ENCODE assay signal across 28 mouse cellular contexts in the genomic region with DNA sequence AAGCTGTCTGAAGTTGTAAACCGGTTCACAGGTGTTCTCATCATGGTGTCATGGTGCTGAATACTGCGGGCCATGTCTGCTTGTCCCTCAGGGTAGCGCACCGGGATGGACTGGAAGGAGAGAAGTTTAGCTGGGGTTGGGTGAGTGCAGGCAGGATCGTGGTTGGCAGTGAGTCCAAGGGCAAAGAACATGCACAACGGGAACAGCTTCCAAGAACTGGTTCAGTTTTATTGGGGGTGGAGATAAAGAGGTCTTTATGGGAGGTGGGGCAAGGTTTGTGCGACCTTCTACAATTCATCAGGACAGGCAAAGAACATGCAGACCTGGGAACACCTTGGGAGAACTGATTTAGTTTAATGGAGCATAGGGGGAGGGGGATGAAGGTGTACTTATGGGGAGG. TPM values are rescaled to one million over a fixed set of nuclear protein-coding genes. Genes with fewer than 3 reads are reported as not detected.
A peak's percentile ranks its signal among the peaks of the same experiment; 100 is the strongest.
DNase-seq lines count a peak whose midpoint lies in the region; ATAC-seq and TF ChIP-seq lines count a peak whose summit lies in the region.
"Had no signal": no experiment of that assay in that cellular context is flagged by ENCODE, and none has a peak within 500 bp of the region (broad histone marks: within the 10 kb centered on the region; RNA-seq: fewer than 3 reads in every experiment).

No protein-coding gene starts in this region.

- H3K4me1 ChIP-seq in intestine, embryonic 14.5 days (replicated peaks; ENCODE audit: control insufficient read depth, insufficient read depth, low read length): no peaks in the 10 kb centered on the region
- no peaks in the 10 kb centered on the region for H3K4me1 ChIP-seq in intestine, postnatal 0 days (replicated peaks; ENCODE audit: control insufficient read depth, insufficient read depth, low read length)
- H3K4me1 ChIP-seq in hindbrain, embryonic 13.5 days (replicated peaks): no peaks in the 10 kb centered on the region
- H3K4me1 ChIP-seq: embryonic facial prominence, embryonic 10.5 days; embryonic facial prominence, embryonic 13.5 days; forebrain, embryonic 12.5 days; forebrain, embryonic 15.5 days; heart, embryonic 10.5 days; heart, embryonic 13.5 days; hindbrain, embryonic 12.5 days had no signal

- no peak overlapping the region for H3K27ac ChIP-seq in intestine, embryonic 14.5 days (ENCODE audit: low read depth)
- peak overlapping the region; percentile 41 for H3K27ac ChIP-seq in intestine, postnatal 0 days (ENCODE audit: low read depth, low read length)
- H3K27ac ChIP-seq in hindbrain, embryonic 13.5 days: no peak overlapping the region
- H3K27ac ChIP-seq: embryonic facial prominence, embryonic 10.5 days; embryonic facial prominence, embryonic 13.5 days; forebrain, embryonic 12.5 days; forebrain, embryonic 15.5 days; heart, adult 2 months; heart, embryonic 10.5 days; heart, embryonic 13.5 days; hindbrain, embryonic 12.5 days had no signal

- 0 out of 2 replicates have a peak, but pooled peaks have one; percentile 8 for ATAC-seq in intestine, embryonic 14.5 days (replicated peaks; ENCODE audit: low FRiP score, low TSS enrichment, low read depth)
- peak; percentile 92 for ATAC-seq in intestine, postnatal 0 days
- no peak for ATAC-seq in hindbrain, embryonic 13.5 days (ENCODE audit: low FRiP score)
- ATAC-seq: forebrain, embryonic 15.5 days; hindbrain, embryonic 16.5 days; Patski had no signal

- H3K9me3 ChIP-seq in intestine, embryonic 14.5 days (ENCODE audit: control insufficient read depth, low read length): no peaks in the 10 kb centered on the region
- no peaks in the 10 kb centered on the region for H3K9me3 ChIP-seq in intestine, postnatal 0 days (ENCODE audit: control insufficient read depth)
- H3K9me3 ChIP-seq in hindbrain, embryonic 13.5 days: no peaks in the 10 kb centered on the region
- H3K9me3 ChIP-seq: embryonic facial prominence, embryonic 10.5 days; embryonic facial prominence, embryonic 13.5 days; forebrain, embryonic 12.5 days; forebrain, embryonic 15.5 days; G1E; heart, embryonic 10.5 days; heart, embryonic 13.5 days; hindbrain, embryonic 12.5 days had no signal

- H3K9ac ChIP-seq in intestine, embryonic 14.5 days (ENCODE audit: low read length): no peak overlapping the region
- no peak overlapping the region for H3K9ac ChIP-seq in intestine, postnatal 0 days (ENCODE audit: low read depth, low read length)
- no peak overlapping the region for H3K9ac ChIP-seq in hindbrain, embryonic 13.5 days
- H3K9ac ChIP-seq: embryonic facial prominence, embryonic 13.5 days; forebrain, embryonic 12.5 days; forebrain, embryonic 15.5 days; heart, embryonic 13.5 days; hindbrain, embryonic 12.5 days had no signal

- H3K4me3 ChIP-seq in intestine, embryonic 14.5 days (ENCODE audit: low read depth, low read length): no peak overlapping the region
- H3K4me3 ChIP-seq in intestine, postnatal 0 days (ENCODE audit: low read depth, low read length): no peak overlapping the region
- H3K4me3 ChIP-seq in hindbrain, embryonic 13.5 days: no peak overlapping the region
- H3K4me3 ChIP-seq: embryonic facial prominence, embryonic 10.5 days; embryonic facial prominence, embryonic 13.5 days; erythroblast, embryonic 14.5 days; forebrain, embryonic 12.5 days; forebrain, embryonic 15.5 days; heart, adult 2 months; heart, embryonic 10.5 days; heart, embryonic 13.5 days; hindbrain, embryonic 12.5 days had no signal

- intact Hi-C loops in heart, postnatal 25 days (cut with DNase I): no loop called here

- H3K27me3 ChIP-seq in intestine, embryonic 14.5 days (replicated peaks; ENCODE audit: control insufficient read depth, insufficient read depth, low read length): no peaks in the 10 kb centered on the region
- no peaks in the 10 kb centered on the region for H3K27me3 ChIP-seq in intestine, postnatal 0 days (replicated peaks; ENCODE audit: control insufficient read depth, insufficient read depth, low read length)
- H3K27me3 ChIP-seq in hindbrain, embryonic 13.5 days: no peaks in the 10 kb centered on the region
- H3K27me3 ChIP-seq: embryonic facial prominence, embryonic 13.5 days; forebrain, embryonic 15.5 days; heart, embryonic 13.5 days; hindbrain, embryonic 12.5 days had no signal

- no peak overlapping the region for H3K4me2 ChIP-seq in intestine, embryonic 14.5 days (ENCODE audit: low read length)
- H3K4me2 ChIP-seq in intestine, postnatal 0 days (replicated peaks; ENCODE audit: low read depth): 0 out of 2 replicates have a peak overlapping the region, but pooled peaks have one; percentile 21
- H3K4me2 ChIP-seq in hindbrain, embryonic 13.5 days: no peak overlapping the region
- H3K4me2 ChIP-seq: embryonic facial prominence, embryonic 13.5 days; forebrain, embryonic 12.5 days; forebrain, embryonic 15.5 days; heart, embryonic 13.5 days; hindbrain, embryonic 12.5 days had no signal

- no peaks in the 10 kb centered on the region for H3K36me3 ChIP-seq in intestine, embryonic 14.5 days (ENCODE audit: control insufficient read depth, insufficient read depth, low read length)
- no peaks in the 10 kb centered on the region for H3K36me3 ChIP-seq in intestine, postnatal 0 days (ENCODE audit: control insufficient read depth, insufficient read depth)
- no peaks in the 10 kb centered on the region for H3K36me3 ChIP-seq in hindbrain, embryonic 13.5 days
- H3K36me3 ChIP-seq: embryonic facial prominence, embryonic 10.5 days; embryonic facial prominence, embryonic 13.5 days; forebrain, embryonic 12.5 days; forebrain, embryonic 15.5 days; G1E; heart, embryonic 10.5 days; heart, embryonic 13.5 days; hindbrain, embryonic 12.5 days had no signal

- DNase-seq in adrenal gland, adult 2 months: peak; percentile 28
- DNase-seq in adrenal gland, adult 8-10 months: no peak
- DNase-seq in heart, adult 11 months: peak; percentile 86
- DNase-seq in heart, postnatal 25 days (ENCODE audit: low spot score): no peak
- no peak for DNase-seq in intestine, embryonic 14.5 days (ENCODE audit: low spot score)
- DNase-seq in layer of hippocampus, postnatal 36 days: no peak
- DNase-seq: cerebellum, adult 11-12 months; cerebellum, adult 8-10 months; cerebellum, postnatal 10 days; cerebellum, postnatal 36 days; embryo, embryonic 11 days; gastrocnemius, postnatal 25 days; heart, adult 2 months; heart, postnatal 14 days; kidney, adult 18-20 months had no signal

- TF ChIP-seq CTCF in intestine, postnatal 0 days (IDR thresholded peaks at IDR 0.05; ENCODE audit: low read depth): no peak

- WGBS in intestine, embryonic 14.5 days: 83% methylated on average over 7 of the region's 7 CpGs
- 52% methylated on average over 7 of the region's 7 CpGs for WGBS in intestine, postnatal 0 days
- 86% methylated on average over 7 of the region's 7 CpGs for WGBS in hindbrain, embryonic 13.5 days

RNA-seq across cellular contexts. Expression of a gene that starts 17.1 kb away (rescaled TPM):
- total RNA-seq in adrenal gland, adult 2 months (2021): 10 to 100 TPM; 48.4 to 53.4 TPM
- 37.8 and 58.0 TPM in 2 replicates for polyA plus RNA-seq in adrenal gland, adult 2 months (2012; rRNA removed)
- total RNA-seq in adrenal gland, adult 8-10 months (2022): 10 to 100 TPM; 49.1 to 63.7 (median 56.7) TPM
- 10 to 100 TPM; 32.6 to 34.3 TPM for total RNA-seq in heart, postnatal 25 days (2021)
- 96.4 and 113 TPM in 2 replicates for polyA plus RNA-seq in intestine, embryonic 14.5 days (2014; fragmentation: Nextera tagmentation; extraction: Ambion mirVana)
- 32.9 and 35.5 TPM in 2 replicates for polyA plus RNA-seq in intestine, postnatal 0 days (2015; fragmentation: Nextera tagmentation; extraction: Ambion mirVana)
- total RNA-seq in layer of hippocampus, postnatal 36 days (2021): 100 to 1,000 TPM; 178 to 205 TPM
- 167 and 177 TPM in 2 replicates for polyA plus RNA-seq in hindbrain, embryonic 13.5 days (2015; fragmentation: Nextera tagmentation; extraction: Ambion mirVana)

Comparison
In these comparisons a context has a peak if more than half of its experiments do, and no peak if none do; other contexts are left out.
1. DNase-seq: peak in adrenal gland, adult 2 months (single experiment) and heart, adult 11 months (single experiment); none in adrenal gland, adult 8-10 months (single experiment), heart, postnatal 25 days (single experiment), intestine, embryonic 14.5 days (single experiment) and layer of hippocampus, postnatal 36 days (0 of 2).